Mouse (Mus musculus): ENCODE measurements around the gene Fam160a2. TPM values are rescaled to one million over a fixed set of nuclear protein-coding genes. Genes with fewer than 3 reads are reported as not detected.

Fam160a2 gene
- polyA plus RNA-seq (2014; fragmentation: Nextera tagmentation; extraction: Ambion mirVana), result 40.1 and 43.7 TPM in 2 replicates

GRCm38 (mm10) chr7:105399935-105400624, at the start of gene Fam160a2:
TSS of gene Fam160a2 (minus strand) at chr7:105400054.
- Histone ChIP-seq H3K27me3 (ENCODE audit: control insufficient read depth, insufficient read depth, low read length) (no peaks in the 10 kb centered on the region), H3K4me1 (ENCODE audit: control insufficient read depth, insufficient read depth, low read length) (peaks cover 9% of the 10 kb centered on the region), H3K36me3 (ENCODE audit: control insufficient read depth, insufficient read depth, low read length) (no peaks in the 10 kb centered on the region), H3K4me3 (ENCODE audit: low read depth, low read length) (peak within 1 kb of the TSS; percentile 77), H3K9ac (replicated peaks; ENCODE audit: low read depth, low read length) (peak within 1 kb of the TSS; percentile 76), H3K4me2 (ENCODE audit: low read depth, low read length) (peak within 1 kb of the TSS; percentile 59), H3K9me3 (ENCODE audit: control insufficient read depth, low read length) (no peaks in the 10 kb centered on the region), H3K27ac (ENCODE audit: low read depth, low read length) (peak within 1 kb of the TSS; percentile 75)
- ATAC-seq (ENCODE audit: low read depth), result peak; percentile 99
- WGBS, result under 1% methylated on average over 51 of the region's 55 CpGs

GRCm38 (mm10) chr7:105445076-105445475, 45.2 kb upstream of the Fam160a2 start:
- WGBS, result 81% methylated on average over 3 of the region's 3 CpGs

GRCm38 (mm10) chr7:105441426-105441825, 41.6 kb upstream of the Fam160a2 start:
- Histone ChIP-seq H3K36me3 (ENCODE audit: control insufficient read depth, insufficient read depth, low read length) (no peaks in the 10 kb centered on the region), H3K4me3 (ENCODE audit: low read depth, low read length) (no peak overlapping the region), H3K27ac (ENCODE audit: low read depth, low read length) (no peak overlapping the region), H3K4me1 (ENCODE audit: control insufficient read depth, insufficient read depth, low read length) (no peaks in the 10 kb centered on the region), H3K9ac (replicated peaks; ENCODE audit: low read depth, low read length) (no peak overlapping the region), H3K27me3 (ENCODE audit: control insufficient read depth, insufficient read depth, low read length) (no peaks in the 10 kb centered on the region), H3K4me2 (ENCODE audit: low read depth, low read length) (no peak overlapping the region), H3K9me3 (ENCODE audit: control insufficient read depth, low read length) (no peaks in the 10 kb centered on the region)
- no peak for ATAC-seq (ENCODE audit: low read depth)
- 70% methylated on average over 4 of the region's 4 CpGs for WGBS

More at GRCm38 (mm10) chr7:105445076-105445475, 45.2 kb upstream of the Fam160a2 start:
- Histone ChIP-seq H3K4me3 (ENCODE audit: low read depth, low read length) (no peak overlapping the region), H3K27me3 (ENCODE audit: control insufficient read depth, insufficient read depth, low read length) (no peaks in the 10 kb centered on the region), H3K27ac (ENCODE audit: low read depth, low read length) (no peak overlapping the region), H3K9me3 (ENCODE audit: control insufficient read depth, low read length) (no peaks in the 10 kb centered on the region), H3K36me3 (ENCODE audit: control insufficient read depth, insufficient read depth, low read length) (no peaks in the 10 kb centered on the region), H3K4me2 (ENCODE audit: low read depth, low read length) (no peak overlapping the region), H3K4me1 (ENCODE audit: control insufficient read depth, insufficient read depth, low read length) (no peaks in the 10 kb centered on the region), H3K9ac (replicated peaks; ENCODE audit: low read depth, low read length) (no peak overlapping the region)
- ATAC-seq (ENCODE audit: low read depth), result no peak

GRCm38 (mm10) chr7:105437979-105438772, 38.3 kb upstream of the Fam160a2 start:
- no peaks in the 10 kb centered on the region for H3K4me1 ChIP-seq (ENCODE audit: control insufficient read depth, insufficient read depth, low read length)
- ATAC-seq (ENCODE audit: low read depth), result no peak

GRCm38 (mm10) chr7:105434798-105435197, 34.9 kb upstream of the Fam160a2 start:
- no peak overlapping the region for H3K27ac ChIP-seq (ENCODE audit: low read depth, low read length)
- H3K36me3 ChIP-seq (ENCODE audit: control insufficient read depth, insufficient read depth, low read length), result no peaks in the 10 kb centered on the region
- H3K4me2 ChIP-seq (ENCODE audit: low read depth, low read length), result no peak overlapping the region
- no peaks in the 10 kb centered on the region for H3K27me3 ChIP-seq (ENCODE audit: control insufficient read depth, insufficient read depth, low read length)
- no peak overlapping the region for H3K9ac ChIP-seq (replicated peaks; ENCODE audit: low read depth, low read length)
- H3K4me3 ChIP-seq (ENCODE audit: low read depth, low read length), result no peak overlapping the region
- ATAC-seq (ENCODE audit: low read depth), result no peak
- WGBS, result 86% methylated on average over 22 of the region's 22 CpGs
- no peaks in the 10 kb centered on the region for H3K9me3 ChIP-seq (ENCODE audit: control insufficient read depth, low read length)
- no peaks in the 10 kb centered on the region for H3K4me1 ChIP-seq (ENCODE audit: control insufficient read depth, insufficient read depth, low read length)

More at GRCm38 (mm10) chr7:105437979-105438772, 38.3 kb upstream of the Fam160a2 start:
- Histone ChIP-seq H3K27me3 (ENCODE audit: control insufficient read depth, insufficient read depth, low read length) (no peaks in the 10 kb centered on the region), H3K36me3 (ENCODE audit: control insufficient read depth, insufficient read depth, low read length) (no peaks in the 10 kb centered on the region), H3K4me2 (ENCODE audit: low read depth, low read length) (no peak overlapping the region), H3K9me3 (ENCODE audit: control insufficient read depth, low read length) (no peaks in the 10 kb centered on the region), H3K9ac (replicated peaks; ENCODE audit: low read depth, low read length) (no peak overlapping the region), H3K27ac (ENCODE audit: low read depth, low read length) (no peak overlapping the region), H3K4me3 (ENCODE audit: low read depth, low read length) (no peak overlapping the region)
- 81% methylated on average over 7 of the region's 7 CpGs for WGBS

GRCm38 (mm10) chr7:105433859-105434258, 34.0 kb upstream of the Fam160a2 start:
- 88% methylated on average over 17 of the region's 17 CpGs for WGBS
- Histone ChIP-seq H3K4me1 (ENCODE audit: control insufficient read depth, insufficient read depth, low read length) (no peaks in the 10 kb centered on the region), H3K27me3 (ENCODE audit: control insufficient read depth, insufficient read depth, low read length) (no peaks in the 10 kb centered on the region), H3K9me3 (ENCODE audit: control insufficient read depth, low read length) (no peaks in the 10 kb centered on the region), H3K4me3 (ENCODE audit: low read depth, low read length) (no peak overlapping the region), H3K27ac (ENCODE audit: low read depth, low read length) (no peak overlapping the region), H3K36me3 (ENCODE audit: control insufficient read depth, insufficient read depth, low read length) (no peaks in the 10 kb centered on the region), H3K9ac (replicated peaks; ENCODE audit: low read depth, low read length) (no peak overlapping the region), H3K4me2 (ENCODE audit: low read depth, low read length) (no peak overlapping the region)
- no peak for ATAC-seq (ENCODE audit: low read depth)

- no peak for ATAC-seq (ENCODE audit: low read depth)
- Histone ChIP-seq H3K4me2 (ENCODE audit: low read depth, low read length) (no peak overlapping the region), H3K4me1 (ENCODE audit: control insufficient read depth, insufficient read depth, low read length) (no peaks in the 10 kb centered on the region), H3K4me3 (ENCODE audit: low read depth, low read length) (no peak overlapping the region), H3K27me3 (ENCODE audit: control insufficient read depth, insufficient read depth, low read length) (no peaks in the 10 kb centered on the region), H3K27ac (ENCODE audit: low read depth, low read length) (no peak overlapping the region), H3K9me3 (ENCODE audit: control insufficient read depth, low read length) (no peaks in the 10 kb centered on the region), H3K9ac (replicated peaks; ENCODE audit: low read depth, low read length) (no peak overlapping the region), H3K36me3 (ENCODE audit: control insufficient read depth, insufficient read depth, low read length) (no peaks in the 10 kb centered on the region)
- 62% methylated on average over 1 of the region's 1 CpGs for WGBS
Measured at GRCm38 (mm10) chr7:105432058-105432457, 32.2 kb upstream of the Fam160a2 start.

- no peaks in the 10 kb centered on the region for H3K36me3 ChIP-seq (ENCODE audit: control insufficient read depth, insufficient read depth, low read length)
- no peak overlapping the region for H3K27ac ChIP-seq (ENCODE audit: low read depth, low read length)
- no peaks in the 10 kb centered on the region for H3K9me3 ChIP-seq (ENCODE audit: control insufficient read depth, low read length)
- H3K9ac ChIP-seq (replicated peaks; ENCODE audit: low read depth, low read length), result peak overlapping the region; percentile 53
- ATAC-seq (ENCODE audit: low read depth), result peak; percentile 69
- no peaks in the 10 kb centered on the region for H3K4me1 ChIP-seq (ENCODE audit: control insufficient read depth, insufficient read depth, low read length)
- peak overlapping the region; percentile 88 for H3K4me2 ChIP-seq (ENCODE audit: low read depth, low read length)
- 0% methylated on average over 11 of the region's 11 CpGs for WGBS
- 0 out of 2 replicates have a peak, but pooled peaks cover 2% of the 10 kb centered on the region for H3K27me3 ChIP-seq (ENCODE audit: control insufficient read depth, insufficient read depth, low read length)
- H3K4me3 ChIP-seq (ENCODE audit: low read depth, low read length), result peak overlapping the region; percentile 46
Measured at GRCm38 (mm10) chr7:105426051-105426450, 26.2 kb upstream of the Fam160a2 start.
